Mouse (Mus musculus): ENCODE measurements at regions not wholly inside any gene's neighbourhood (a gene's known extent, or its start where the extent isn't known, plus 50 kb on each side); places are given as distances from the start of the nearest gene placed in this dataset.

DNA sequence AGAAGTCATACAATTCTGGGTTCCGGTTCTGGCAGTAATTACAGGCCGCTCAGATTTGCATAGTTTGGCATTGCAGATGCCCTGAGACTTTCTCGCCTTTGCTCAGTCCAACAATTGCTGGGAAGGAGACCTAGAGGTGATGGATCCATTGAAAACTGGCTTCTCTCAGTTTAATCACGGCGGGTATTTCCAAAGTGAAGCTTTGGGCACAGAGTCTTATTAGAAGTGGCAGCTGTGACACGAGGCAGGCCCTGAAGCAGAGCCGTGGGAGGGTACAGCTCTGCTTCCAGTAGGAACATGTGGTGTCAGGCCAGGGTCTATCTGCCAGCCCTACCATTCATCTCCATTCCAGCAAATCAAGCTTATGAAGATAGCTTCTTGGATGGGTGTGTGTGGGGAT lies 164.0 kb downstream of the Tex29 start:
- H3K4me3 ChIP-seq (ENCODE audit: control insufficient read depth in 1 of 2, insufficient read depth in 1 of 2, low read depth in 2 of 2, low read length in 2 of 2), result no peak overlapping the region
- no peaks in the 10 kb centered on the region for H3K9me3 ChIP-seq (replicated peaks; ENCODE audit: insufficient read depth, low read length)
- no peak overlapping the region for H3K27ac ChIP-seq (ENCODE audit: control insufficient read depth, low read depth, low read length)
- no peaks in the 10 kb centered on the region for H3K36me3 ChIP-seq (ENCODE audit: control insufficient read depth in 1 of 2, insufficient read depth in 2 of 2, low read length in 2 of 2)
- TF ChIP-seq ZNF384 (IDR thresholded peaks at IDR 0.05; ENCODE audit: low read depth, low read length), result no peak
- no peak for TF ChIP-seq TBP (IDR thresholded peaks at IDR 0.05; ENCODE audit: low read depth, low read length)
- no peak for TF ChIP-seq RCOR1 (IDR thresholded peaks at IDR 0.05; ENCODE audit: low read depth, low read length)
- TF ChIP-seq GABPA (IDR thresholded peaks at IDR 0.05; ENCODE audit: low read depth, low read length), result no peak
- no peak for TF ChIP-seq CTCF (IDR thresholded peaks at IDR 0.05 in 2 of 3, conservative IDR thresholded peaks at IDR 0.05 in 1 of 3; ENCODE audit: control insufficient read depth in 1 of 3, insufficient read depth in 1 of 3, low read depth in 2 of 3, low read length in 3 of 3, poor library complexity in 1 of 3, severe bottlenecking in 1 of 3)
- no peak for TF ChIP-seq HCFC1 (IDR thresholded peaks at IDR 0.05; ENCODE audit: low read depth, low read length)
- TF ChIP-seq MAX (IDR thresholded peaks at IDR 0.05; ENCODE audit: low read length), result no peak
- no peak for TF ChIP-seq NELFE (IDR thresholded peaks at IDR 0.05; ENCODE audit: low read depth, low read length)
- no peak for TF ChIP-seq TAL1 (IDR thresholded peaks at IDR 0.05; ENCODE audit: low read length)
- TF ChIP-seq NRF1 (IDR thresholded peaks at IDR 0.05; ENCODE audit: insufficient read depth, low read depth, low read length, poor library complexity, severe bottlenecking), result no peak
- TF ChIP-seq USF1 (IDR thresholded peaks at IDR 0.05; ENCODE audit: low read depth, low read length), result no peak
- no peak for TF ChIP-seq SIN3A (IDR thresholded peaks at IDR 0.05; ENCODE audit: low read length)
- no peak for TF ChIP-seq EP300 (IDR thresholded peaks at IDR 0.05; ENCODE audit: low read depth in 1 of 2, low read length in 2 of 2)
- no peak for TF ChIP-seq CHD1 (IDR thresholded peaks at IDR 0.05; ENCODE audit: low read depth, low read length)
- TF ChIP-seq MAFK (IDR thresholded peaks at IDR 0.05; ENCODE audit: borderline replicate concordance, low read depth, low read length), result no peak
- no peak for TF ChIP-seq MYB (IDR thresholded peaks at IDR 0.05; ENCODE audit: low read depth, low read length)
- no peak for TF ChIP-seq ZMIZ1 (IDR thresholded peaks at IDR 0.05; ENCODE audit: low read depth, low read length)
- TF ChIP-seq KAT2A (conservative IDR thresholded peaks at IDR 0.05; ENCODE audit: low read depth, low read length), result no peak
- no peak for TF ChIP-seq UBTF (IDR thresholded peaks at IDR 0.05; ENCODE audit: borderline replicate concordance, insufficient read depth, low read depth, low read length)
- DNase-seq (ENCODE audit: low read depth, low spot score), result no peak
- no peaks in the 10 kb centered on the region for H3K4me1 ChIP-seq (ENCODE audit: control insufficient read depth in 1 of 2, insufficient read depth in 2 of 2, low read length in 2 of 2)
- H3K79me2 ChIP-seq (ENCODE audit: control insufficient read depth, insufficient read depth, low read length, poor library complexity), result no peaks in the 10 kb centered on the region
- no peak overlapping the region for H3K9ac ChIP-seq (ENCODE audit: control insufficient read depth, low read depth, low read length, poor library complexity, severe bottlenecking)
- no peaks in the 10 kb centered on the region for H3K27me3 ChIP-seq (ENCODE audit: control insufficient read depth in 1 of 2, insufficient read depth in 2 of 2, low read length in 2 of 2)

DNA sequence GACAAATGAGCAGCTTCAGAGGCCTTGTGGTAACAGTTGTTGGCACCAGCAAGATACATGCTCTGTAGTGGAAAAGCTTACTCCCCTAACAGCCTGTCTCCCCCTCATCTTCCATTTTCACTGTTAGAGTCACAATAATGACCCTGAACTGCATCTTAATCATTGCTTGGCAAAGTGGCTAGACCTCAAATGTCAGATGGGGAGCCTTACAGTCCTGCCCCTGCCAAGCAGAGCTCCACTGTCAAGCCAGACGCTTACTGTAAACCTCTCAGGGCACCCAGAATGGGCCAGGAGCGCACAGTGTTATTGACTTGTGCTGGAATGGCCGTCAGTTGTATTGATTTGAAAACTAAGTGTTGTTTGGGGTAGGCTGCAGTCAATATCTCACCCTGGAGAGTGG lies 172.5 kb downstream of the Tex29 start:
- Histone ChIP-seq H3K27ac (ENCODE audit: control insufficient read depth, low read depth, low read length) (no peak overlapping the region), H3K4me3 (ENCODE audit: control insufficient read depth in 1 of 2, insufficient read depth in 1 of 2, low read depth in 2 of 2, low read length in 2 of 2) (no peak overlapping the region), H3K27me3 (ENCODE audit: control insufficient read depth in 1 of 2, insufficient read depth in 2 of 2, low read length in 2 of 2) (no peaks in the 10 kb centered on the region), H3K36me3 (ENCODE audit: control insufficient read depth in 1 of 2, insufficient read depth in 2 of 2, low read length in 2 of 2) (no peaks in the 10 kb centered on the region), H3K9ac (ENCODE audit: control insufficient read depth, low read depth, low read length, poor library complexity, severe bottlenecking) (no peak overlapping the region), H3K9me3 (replicated peaks; ENCODE audit: insufficient read depth, low read length) (no peaks in the 10 kb centered on the region), H3K4me1 (ENCODE audit: control insufficient read depth in 1 of 2, insufficient read depth in 2 of 2, low read length in 2 of 2) (no peaks in the 10 kb centered on the region), H3K79me2 (ENCODE audit: control insufficient read depth, insufficient read depth, low read length, poor library complexity) (no peaks in the 10 kb centered on the region)
- TF ChIP-seq POLR2A (IDR thresholded peaks at IDR 0.05; ENCODE audit: control insufficient read depth in 1 of 2, insufficient read depth in 1 of 2, low read depth in 1 of 2, low read length in 2 of 2, poor library complexity in 1 of 2), result no peak
- DNase-seq (ENCODE audit: low read depth, low spot score), result no peak

Measured in MEL (cell line).